Mouse (Mus musculus): ENCODE measurements around the gene Prm1.

Gene Prm1

DNA sequence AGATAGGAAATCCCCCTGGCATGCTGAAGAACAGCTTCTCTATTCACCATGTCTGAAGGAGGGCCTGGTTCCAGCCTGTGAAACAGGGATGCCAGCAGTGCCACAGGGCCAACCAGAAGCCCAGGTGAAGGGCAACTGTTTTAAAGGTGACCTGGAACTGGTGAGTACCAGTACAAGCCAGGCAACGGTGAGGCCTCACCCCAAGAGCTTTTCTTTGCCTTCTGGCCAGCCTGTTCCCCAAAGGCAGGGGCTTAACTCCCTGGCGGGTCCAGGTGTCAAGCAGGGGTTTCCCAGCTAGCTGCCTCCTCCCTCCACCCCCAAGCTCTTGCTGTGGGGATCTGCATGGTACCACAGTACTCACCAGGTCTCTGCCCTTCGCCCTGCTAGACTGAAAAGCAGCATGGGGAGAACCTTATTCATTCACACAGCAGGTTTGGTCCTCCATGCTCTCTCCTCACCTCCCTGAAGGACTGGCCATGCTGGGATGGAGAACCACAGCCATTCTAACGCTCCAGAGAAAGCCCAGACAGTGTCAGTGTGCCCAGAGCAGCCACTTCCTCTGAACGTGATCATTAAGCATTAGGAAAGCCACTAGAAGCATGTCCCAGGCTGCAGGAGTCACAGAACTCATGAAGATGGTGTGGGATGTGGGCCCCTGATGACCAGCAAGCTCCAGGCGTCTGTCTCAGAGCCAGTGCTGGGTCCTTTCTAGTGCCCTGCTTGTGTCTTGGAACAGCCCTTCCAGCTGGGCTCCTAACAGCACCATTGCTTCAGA lies 23.1 kb downstream of the Prm1 start:
- in situ Hi-C loops (cut with MboI): no loop called here

DNA sequence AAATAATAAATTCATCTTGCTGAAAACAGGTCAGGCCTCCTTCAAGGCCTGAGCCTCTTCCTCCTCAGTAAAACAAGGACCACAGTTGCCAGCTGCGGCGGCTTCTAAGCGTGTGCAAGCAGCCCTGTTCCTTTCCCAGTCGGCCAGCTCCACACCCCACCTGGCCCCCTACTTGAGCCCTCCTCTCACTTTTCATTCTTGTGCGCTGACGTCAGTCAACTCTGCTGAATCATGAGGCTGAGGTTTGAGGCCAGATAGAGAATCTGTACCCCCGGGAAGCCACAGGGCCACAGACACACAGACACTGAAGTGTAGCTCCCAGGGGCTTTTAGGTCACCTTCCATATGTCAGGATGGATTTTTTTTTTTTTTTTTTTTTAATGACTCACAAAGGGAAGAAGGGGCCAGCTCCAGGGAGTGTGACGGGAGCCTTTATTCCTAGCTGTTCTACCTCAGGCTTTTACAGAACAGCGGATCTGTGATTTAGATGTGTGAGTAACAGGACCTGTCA lies 23.7 kb downstream of the Prm1 start:
- in situ Hi-C loops (cut with MboI): no loop called here

DNA sequence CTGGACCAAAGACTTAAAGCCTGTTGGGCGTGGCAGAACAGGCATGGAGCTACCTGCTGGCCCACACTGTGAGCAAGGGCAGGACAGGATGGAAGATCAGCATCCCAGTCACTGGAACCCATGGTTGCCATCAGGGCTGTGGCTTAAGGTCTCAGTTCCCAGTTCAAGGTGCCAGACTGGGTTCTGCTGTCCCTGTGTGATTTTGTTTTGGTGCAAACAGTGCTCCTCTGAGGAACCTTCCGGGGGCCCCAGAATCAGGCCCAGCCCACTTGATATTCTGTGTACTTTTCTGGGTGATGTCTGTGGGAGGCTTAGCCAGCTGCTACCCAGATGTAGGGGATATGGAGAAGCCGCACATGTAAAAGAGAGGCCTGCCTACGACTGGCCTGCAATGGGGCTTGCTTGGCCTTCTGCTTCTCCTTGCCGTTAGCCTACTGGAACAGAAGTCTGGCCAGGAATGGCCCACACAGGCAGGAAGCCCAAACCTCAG lies 25.0 kb downstream of the Prm1 start:
- in situ Hi-C loops (cut with MboI): no loop called here

DNA sequence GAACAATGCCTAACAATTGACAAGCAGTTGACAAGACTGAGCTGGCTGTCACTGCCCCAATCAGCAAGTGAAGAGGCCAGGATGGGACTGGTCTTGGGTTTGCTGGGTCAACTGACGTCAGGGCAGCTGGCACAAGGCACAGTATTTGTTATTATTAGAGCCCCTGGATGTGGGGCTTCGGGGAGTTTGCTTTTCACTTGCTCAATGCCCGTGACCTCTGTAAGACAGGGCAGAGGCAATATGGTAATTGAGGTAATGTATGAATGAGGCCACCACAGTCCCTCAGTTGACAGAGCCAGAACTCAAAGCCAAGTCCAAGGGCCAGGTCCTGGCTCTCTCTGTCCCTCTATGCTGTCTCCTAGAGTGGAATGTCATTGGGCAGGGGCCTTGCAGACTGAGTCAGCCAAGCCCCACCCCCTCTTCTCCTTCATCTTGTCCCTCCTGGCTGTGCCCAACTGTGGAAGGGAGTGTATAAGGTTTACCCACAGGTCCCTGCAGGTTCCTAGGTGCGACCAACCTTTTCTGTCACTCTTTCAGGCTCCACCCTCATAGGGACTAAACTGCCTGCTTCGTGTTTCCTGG lies 28.0 kb downstream of the Prm1 start:
- in situ Hi-C loops (cut with MboI): no loop called here

DNA sequence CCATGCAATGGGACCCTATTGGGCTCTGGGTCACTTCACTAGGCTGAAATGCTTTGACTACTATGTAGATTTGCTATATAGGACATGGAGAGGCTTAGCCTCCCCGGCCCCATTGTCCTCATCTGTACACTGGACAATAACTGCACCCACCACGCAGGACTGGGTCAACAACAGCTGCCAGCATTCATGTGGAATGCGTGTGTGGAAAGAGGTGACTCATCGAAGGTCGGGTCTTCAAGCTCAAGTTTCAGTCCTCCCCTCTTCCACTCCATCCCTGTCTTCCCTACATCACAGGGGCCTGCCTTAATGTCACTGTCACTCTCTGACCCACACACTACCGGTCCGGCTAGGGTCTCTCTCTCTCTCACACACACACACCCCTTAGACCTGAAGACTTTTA lies 29.3 kb downstream of the Prm1 start:
- in situ Hi-C loops (cut with MboI): no loop called here

DNA sequence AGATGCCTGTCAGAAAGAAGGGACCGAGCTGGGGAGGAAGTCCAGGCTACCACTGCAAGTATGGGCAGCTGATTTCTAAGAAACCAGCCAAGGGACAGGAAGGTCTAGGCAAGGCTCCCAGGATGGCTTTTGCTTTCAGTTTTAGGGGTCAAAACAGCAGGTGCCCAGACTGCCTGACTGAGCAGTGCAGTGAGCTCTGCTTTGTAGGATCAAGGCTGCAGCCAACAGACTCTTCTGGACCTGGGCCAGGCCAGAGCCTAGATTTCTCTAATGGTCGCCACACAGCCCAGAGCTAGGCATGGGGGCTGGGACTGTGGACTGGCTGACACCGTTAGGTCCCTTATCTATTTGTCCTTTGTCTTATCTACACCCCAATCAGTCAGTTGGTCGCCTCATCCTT lies 30.9 kb downstream of the Prm1 start:
- in situ Hi-C loops (cut with MboI): no loop called here

DNA sequence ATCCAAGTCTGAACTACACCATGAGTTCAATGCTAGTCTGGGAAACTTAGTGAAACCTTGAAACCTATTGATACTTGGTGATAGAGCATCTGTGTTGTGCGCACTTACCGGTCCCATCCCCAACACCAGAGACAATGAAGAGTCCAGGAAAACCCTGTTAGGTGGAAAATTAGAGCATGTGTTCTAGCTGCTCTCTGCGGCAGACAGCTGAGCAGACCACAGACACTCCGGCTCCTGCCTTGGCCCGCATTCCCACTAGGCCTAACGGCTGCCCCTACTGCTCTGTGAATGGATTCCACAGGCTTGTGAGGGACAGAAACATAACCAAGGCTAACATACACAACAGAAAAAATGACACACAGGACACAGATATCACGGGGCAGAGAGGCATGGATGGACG lies 32.1 kb downstream of the Prm1 start:
- in situ Hi-C loops (cut with MboI): no loop called here

DNA sequence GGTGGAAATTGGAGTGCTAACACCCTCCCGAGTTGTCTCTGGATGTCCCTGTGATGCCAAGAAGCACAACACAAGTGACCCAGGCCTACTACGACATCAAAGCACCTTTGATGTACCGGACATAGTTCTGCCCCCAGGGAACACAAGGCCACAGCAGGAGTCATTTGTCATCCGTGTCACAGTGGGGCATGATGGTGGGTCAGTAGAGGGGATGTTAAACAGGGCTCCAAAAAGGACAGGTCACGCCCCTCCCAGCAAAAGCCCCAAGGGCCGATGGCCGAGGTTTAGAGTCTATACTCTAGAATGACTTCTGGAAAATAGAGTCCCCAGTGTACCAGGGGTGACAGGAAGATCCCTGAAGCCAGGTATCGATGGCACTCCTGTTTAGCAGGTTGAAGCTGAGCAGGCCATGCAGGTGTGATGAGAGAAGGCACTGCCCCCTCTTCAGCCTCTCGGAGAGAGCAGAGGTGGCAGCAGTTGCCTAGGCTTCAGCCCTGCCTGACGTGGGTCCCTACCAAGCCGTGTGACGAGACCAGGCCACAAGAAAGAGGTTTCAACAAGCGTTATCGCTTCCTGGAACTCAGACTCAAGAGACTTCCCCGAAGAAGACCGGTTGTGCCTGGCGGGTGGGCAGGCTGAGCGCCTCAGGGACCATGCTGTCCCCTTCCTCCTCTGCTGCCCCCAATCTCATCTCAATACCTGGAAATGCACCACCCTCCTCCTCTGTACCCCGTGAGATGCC lies 33.7 kb downstream of the Prm1 start:
- in situ Hi-C loops (cut with MboI): no loop called here

DNA sequence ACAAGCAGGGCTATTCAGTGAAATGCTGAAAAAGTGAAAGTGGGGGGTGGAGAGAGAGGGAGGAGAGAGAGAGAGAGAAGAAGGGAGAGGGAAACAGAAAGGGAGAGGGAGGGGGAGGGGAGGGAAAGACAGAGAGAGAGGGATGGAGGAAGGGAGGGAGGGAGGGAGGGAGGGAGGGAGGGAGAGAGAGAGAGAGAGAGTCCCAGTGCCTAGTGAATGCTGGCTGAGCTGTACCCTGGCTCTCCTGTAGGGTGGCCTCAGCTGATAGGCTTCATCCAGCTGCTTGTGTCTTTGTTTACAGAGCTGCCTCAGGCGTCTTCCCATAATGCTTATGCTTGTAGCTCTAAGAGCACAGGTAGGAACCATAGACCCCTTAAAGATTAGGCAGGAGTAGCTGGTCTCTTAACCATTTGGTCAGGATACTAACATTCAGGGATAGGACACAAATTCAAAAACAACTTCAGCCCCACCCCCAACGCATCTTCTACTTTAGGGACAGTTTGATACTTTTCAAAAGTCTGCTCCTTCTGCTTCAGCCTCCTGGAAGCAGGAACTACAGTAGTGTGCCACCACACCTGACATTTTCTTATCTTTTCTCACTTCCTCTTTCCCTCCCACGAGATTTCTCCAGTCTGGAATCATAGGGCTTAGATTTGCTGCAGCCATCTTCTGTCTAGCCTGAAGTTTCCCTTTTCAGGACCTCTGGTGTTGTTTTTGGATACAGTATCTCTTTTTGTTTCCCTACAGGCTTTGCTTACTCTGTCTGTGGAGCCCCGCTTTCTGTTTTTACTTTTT lies 34.9 kb downstream of the Prm1 start:
- in situ Hi-C loops (cut with MboI): no loop called here

DNA sequence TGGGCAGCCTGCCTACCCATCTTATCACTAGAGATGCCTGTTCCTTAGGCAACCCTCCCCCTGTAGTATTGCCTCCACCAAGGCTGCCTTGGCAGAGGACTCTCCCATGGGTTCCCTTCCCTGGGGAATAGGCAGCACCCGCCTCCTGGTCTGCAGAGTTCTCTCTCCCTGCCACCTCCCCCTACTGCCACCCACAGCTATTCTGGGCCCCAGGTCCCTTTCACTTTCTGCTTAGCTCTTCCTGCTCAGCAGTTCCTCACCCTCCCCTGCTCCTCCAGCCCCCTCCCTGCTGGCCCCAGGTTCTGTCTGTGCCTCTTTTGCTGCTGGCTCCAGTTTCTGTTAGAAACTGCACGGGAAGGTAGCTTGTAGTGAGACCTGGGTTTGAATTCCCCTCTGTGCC lies 36.0 kb downstream of the Prm1 start:
- in situ Hi-C loops (cut with MboI): no loop called here

DNA sequence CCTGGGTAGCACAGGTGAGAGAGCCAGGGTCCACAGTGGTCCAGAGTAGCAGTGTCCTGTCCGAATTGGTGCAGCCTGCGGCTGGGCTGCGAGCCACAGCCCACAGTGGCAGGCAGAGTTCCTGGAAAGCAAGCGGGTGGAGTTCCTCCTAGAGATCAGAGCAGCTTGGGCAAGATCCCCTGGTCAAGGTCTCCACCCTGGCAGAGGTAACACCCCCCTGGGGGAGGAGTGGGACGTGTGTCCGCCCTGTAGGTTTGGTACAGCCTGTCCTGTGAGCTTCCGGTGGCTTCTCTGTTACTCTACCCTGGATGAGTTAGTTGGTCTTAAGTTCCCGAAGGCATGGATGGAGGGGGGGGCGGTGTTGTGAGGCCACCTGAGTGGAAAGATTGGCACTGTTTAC lies 36.8 kb downstream of the Prm1 start:
- in situ Hi-C loops (cut with MboI): no loop called here

DNA sequence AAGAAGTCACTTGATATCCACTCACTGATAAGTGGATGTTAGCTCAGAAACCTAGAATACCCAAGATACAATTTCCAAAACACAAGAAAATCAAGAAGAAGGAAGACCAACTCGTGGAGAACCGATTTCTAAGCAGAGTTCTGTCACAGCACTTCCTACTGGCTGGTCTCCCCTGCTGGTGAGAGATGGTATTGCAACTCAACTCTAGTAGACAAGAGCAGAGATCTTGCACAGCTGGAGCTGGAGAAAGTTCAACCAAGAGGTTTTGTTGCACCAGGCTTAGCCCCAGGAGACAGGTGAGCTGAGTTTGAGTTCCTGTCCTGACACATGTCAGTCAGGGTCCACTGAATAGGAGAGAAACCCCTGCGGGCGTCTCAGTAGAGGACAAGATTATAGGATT lies 38.5 kb downstream of the Prm1 start:
- in situ Hi-C loops (cut with MboI): no loop called here

DNA sequence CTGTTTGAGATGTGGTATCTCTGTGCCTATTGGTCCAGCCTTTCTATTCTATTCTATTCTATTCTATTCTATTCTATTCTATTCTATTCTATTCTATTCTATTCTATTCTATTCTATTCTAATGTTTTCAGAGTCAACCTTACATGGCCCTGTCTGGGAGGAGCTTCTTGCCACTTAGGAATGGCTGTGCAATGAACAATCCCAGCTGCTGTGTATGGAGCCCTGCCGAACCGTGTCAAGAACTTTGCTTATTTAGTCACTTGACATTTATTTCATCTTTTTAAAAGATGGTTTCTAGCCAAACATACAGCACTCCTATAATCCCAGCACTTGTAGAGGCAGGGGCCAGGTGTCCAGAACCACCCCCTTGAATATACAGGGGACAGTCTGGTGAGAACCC lies 41.3 kb downstream of the Prm1 start:
- in situ Hi-C loops (cut with MboI): no loop called here

DNA sequence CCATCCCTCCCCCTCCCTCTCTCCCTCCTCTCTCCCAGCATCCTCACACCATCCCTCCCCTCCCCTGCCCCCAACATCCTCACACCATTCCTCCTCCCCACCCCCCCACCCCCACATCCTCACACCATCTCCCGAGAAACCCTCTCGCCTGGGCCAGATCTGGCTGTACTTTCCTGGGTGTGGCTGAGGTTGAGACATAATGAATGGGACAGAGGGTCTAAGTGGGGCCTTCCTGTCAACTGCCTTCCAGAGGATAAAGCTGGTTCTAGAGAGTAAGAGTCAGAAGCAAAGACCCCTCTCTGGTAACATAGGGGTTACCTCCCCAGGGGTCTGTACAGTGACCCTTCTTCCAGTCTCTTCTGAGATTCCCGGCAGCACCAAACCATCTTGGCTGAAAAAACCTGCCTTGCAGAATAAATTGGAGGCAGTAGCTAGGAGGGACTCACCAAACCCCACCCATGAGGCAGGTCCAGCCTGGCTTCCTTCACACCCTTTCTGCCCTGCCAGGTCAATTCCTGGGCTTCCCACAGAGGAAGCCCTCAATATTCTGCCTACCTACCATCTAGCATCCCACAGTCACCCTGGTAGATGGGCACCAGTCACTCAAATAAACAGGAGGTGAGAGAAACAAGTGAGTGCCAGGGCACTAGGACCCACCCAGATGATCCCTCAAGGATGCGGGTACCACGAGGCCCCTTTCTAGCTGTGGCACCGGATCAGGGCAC lies 41.9 kb downstream of the Prm1 start:
- in situ Hi-C loops (cut with MboI): no loop called here

DNA sequence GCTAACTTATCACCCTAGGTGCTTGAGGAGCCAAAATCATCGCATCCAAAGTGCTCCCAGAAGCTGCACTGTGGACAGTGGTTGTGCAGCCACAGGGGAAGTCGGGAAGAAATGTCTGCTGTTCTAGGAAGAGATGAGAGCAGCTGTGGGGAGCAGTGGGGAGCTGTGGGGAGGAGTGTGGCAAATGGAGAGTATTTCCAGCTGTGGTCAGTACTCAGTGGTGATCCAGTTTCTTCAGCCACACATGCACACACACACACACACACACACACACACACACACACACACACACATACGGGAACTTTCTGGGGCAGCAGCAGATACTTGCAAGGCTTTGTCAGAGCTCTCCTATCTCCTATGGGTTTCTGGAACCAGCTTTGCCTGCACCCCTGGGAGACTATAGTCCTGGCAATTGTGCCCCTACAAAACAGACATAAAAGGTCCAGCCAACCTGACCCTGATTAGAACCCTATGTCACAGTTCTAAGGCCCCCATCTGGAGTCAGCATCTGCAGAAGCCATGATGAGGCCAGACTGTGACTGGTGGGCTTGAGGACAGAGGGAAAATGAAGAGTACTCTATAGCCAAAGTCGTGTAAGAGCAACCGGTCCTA lies 43.0 kb downstream of the Prm1 start:
- in situ Hi-C loops (cut with MboI): no loop called here

DNA sequence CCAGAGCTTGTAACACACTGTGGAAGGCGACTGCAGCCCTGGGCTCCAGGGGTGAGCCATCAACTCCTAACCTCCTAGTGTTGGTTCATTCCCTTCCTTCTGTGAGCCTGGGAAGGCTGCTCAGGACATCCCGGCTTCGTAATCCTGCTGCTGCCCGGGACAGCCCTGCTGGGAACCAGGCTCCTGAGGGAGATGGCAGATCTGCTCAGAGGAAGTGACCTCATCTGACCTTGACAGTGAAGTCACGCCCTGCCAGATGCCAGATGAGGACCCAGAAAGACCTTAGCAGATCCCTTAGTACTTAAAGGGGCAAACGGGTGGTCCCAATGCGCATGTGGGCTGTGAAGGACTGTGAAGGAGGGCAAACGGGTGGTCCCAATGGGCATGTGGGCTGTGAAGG lies 44.5 kb downstream of the Prm1 start:
- in situ Hi-C loops (cut with MboI): no loop called here

DNA sequence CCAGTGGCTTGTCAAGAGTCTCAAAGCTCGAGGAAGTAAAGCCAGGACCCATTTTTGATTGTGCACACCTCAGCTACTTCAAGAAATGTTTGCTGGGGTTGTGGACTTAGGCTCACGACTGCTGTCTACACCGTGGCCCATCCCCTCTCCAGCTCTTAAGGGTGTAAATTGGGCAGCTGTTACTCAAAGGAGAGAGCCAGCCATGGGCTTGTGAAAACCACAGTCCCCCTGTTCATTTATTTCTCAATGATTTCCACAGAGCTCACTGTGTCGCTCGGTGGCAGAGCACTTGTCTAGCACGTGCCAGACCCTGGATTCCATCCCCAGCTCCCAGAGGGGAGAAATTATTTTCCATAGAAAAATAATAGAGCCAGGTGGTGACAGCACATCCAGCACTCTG lies 49.5 kb downstream of the Prm1 start:
- in situ Hi-C loops (cut with MboI): no loop called here

DNA sequence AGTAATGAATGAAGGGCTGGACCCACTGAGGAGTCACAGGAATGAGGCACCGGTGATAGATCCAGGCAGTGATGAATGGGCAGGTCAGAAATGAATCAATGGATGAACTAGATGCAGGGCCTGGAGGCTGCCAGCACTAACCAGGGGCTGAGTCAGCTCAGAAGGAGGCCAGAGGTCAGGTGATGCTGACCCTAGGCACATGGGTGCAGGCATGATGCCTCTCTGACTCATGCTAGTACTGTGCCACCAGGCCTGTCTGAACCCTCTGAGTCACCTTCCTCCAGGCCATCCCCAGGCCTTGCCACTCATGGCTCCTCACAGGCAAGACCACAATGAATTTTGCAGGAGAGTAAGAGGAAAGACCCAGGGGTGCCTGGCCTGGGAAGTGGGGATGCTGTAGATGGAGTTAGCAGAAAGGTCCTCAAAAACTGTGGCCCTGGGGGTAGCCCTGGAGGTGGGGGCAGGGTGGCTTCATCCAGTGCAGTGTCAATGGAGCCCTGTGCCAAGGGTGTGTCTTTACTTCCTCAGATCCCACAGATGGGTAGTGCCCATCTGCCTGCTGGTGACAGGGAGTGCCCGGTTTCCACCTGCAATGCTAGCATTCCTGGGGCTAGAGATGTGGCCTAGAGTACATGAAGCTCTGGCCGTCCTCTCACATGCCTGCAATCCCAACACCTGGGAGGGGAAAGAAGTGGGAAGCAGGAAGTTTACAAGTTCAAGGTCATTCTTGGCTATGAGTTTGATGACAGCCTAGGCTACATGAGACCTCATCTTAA lies 50.9 kb downstream of the Prm1 start:
- in situ Hi-C loops (cut with MboI): no loop called here

DNA sequence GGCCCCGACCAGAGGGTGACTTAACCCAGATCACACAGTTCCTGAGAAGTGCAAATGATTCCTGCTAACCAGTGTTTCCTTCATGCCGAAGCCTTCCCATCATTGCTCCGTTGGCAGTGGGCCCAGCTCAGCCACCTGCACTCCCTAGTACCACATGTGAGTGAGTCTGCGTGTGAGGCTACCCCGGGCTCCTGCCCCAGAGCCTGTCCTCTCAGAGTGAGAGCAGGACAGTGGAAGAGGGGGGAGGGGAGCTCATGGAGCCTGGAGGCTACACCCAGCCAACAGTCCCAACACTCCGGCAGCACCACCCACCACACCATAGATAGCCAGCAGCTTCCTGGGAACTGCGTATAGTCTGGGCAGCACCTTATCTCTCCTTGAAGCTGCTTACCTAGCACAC lies 55.8 kb downstream of the Prm1 start:
- in situ Hi-C loops (cut with MboI): no loop called here

DNA sequence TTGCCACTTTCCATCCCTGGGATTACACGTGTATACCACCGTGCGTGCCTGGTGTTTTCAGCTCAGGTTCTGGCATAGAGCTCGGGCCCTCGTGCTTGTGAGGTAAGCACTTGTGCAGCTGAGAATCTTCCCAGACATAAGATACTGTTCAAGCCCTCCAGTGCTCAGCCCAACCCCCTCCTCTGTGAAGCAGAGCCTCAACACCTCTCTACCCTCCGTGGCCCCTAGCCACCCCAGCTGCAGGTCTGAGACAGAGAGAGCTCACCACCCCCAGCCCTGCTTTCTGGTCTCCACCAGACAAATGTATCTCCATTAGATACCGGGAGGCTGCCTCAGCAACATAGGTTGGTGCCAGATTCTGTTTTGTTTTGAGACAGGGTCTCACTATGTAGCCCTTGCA lies 56.4 kb downstream of the Prm1 start:
- in situ Hi-C loops (cut with MboI): no loop called here
